Mouse (Mus musculus) heart, adult 2 months (tissue): ENCODE results near the gene Cntn4. TPM values are rescaled to one million over a fixed set of nuclear protein-coding genes. Genes with fewer than 3 reads are reported as not detected.

Experiments used
- DNase-seq, 2 experiments: peaks; one replicate each; pipeline ENCODE4 v3.0.0; 2021
- H3K27ac ChIP-seq: fragments of 200-600 bp; 2 replicates; pipeline ENCODE4 v1.8.1; 2022
- H3K27me3 ChIP-seq: fragments of 200-500 bp; 2 replicates; pipeline ENCODE4 v1.6.1; 2012; ENCODE audit warnings: mild to moderate bottlenecking, low read length, inconsistent platforms, mixed read lengths; ENCODE audit not compliant: control insufficient read depth, insufficient read depth
- H3K36me3 ChIP-seq: fragments of 200-500 bp; 2 replicates; pipeline ENCODE4 v1.6.1; 2012; ENCODE audit warnings: low read length, inconsistent platforms; ENCODE audit not compliant: control insufficient read depth, insufficient read depth
- H3K4me1 ChIP-seq: fragments of 200-500 bp; 2 replicates; pipeline ENCODE4 v1.6.1; 2011; ENCODE audit warnings: low read length; ENCODE audit not compliant: control insufficient read depth, insufficient read depth
- H3K4me3 ChIP-seq: fragments of 200-600 bp; 2 replicates; pipeline ENCODE4 v1.8.1; 2022
- H3K79me2 ChIP-seq: fragments of 200-500 bp; replicated peaks from 2 replicates; pipeline ENCODE4 v1.6.1; 2012; ENCODE audit warnings: mild to moderate bottlenecking, inconsistent platforms, low read length, moderate library complexity, mixed read lengths; ENCODE audit not compliant: control insufficient read depth, insufficient read depth
- H3K9ac ChIP-seq: fragments of 200-500 bp; 2 replicates; pipeline ENCODE4 v1.6.1; 2012; ENCODE audit warnings: low read depth, mild to moderate bottlenecking, control low read depth, inconsistent platforms, low read length, mixed read lengths
- CTCF ChIP-seq: fragments of 200-600 bp; IDR thresholded peaks from 2 replicates; pipeline ENCODE4 v1.8.1; 2022; ENCODE audit warnings: antibody characterized with exemption, mild to moderate bottlenecking, moderate library complexity
- EP300 ChIP-seq: fragments of 200-500 bp; IDR thresholded peaks from 2 replicates; pipeline ENCODE4 v1.6.1; 2011; ENCODE audit warnings: low read depth, low read length, control low read depth; ENCODE audit not compliant: insufficient read depth
- POLR2A ChIP-seq: fragments of 200-500 bp; IDR thresholded peaks from 2 replicates; pipeline ENCODE4 v1.6.1; 2011; ENCODE audit warnings: mild to moderate bottlenecking, low read depth, low read length, control low read depth; ENCODE audit not compliant: insufficient read depth
- WGBS: fragments of 180-500 bp; shearing (Covaris S2); methylation state at CpG from one replicate; pipeline ENCODE4 v1.1.7; 2018; 5-methylcytosine and 5-hydroxymethylcytosine counted together
- intact Hi-C: fragments of 180-260 bp; cut with DNase I; formaldehyde crosslinking; loops from one replicate; pipeline ENCODE4 v1.15.1; 2025
- long read RNA-seq: library from polyadenylated mRNA; stranded (forward); transcript quantifications from one replicate; pipeline ENCODE4 v2.0.0, GENCODE M21; 2021
- polyA plus RNA-seq: library from polyadenylated mRNA; depleted of rRNA; stranded (reverse); fragments of >200 nt; gene quantifications from 2 replicates; pipeline ENCODE4 v1.2.3, GENCODE M21; 2012; rRNA removed
- total RNA-seq, 2 experiments: library from RNA; stranded (reverse); gene quantifications; 2 replicates each; pipeline ENCODE4 v1.2.3; 2021

The Cntn4 gene
- total RNA-seq = not detected
- 0.04 TPM in 1 of 2 replicates, not detected in the other for polyA plus RNA-seq
- long read RNA-seq = 0 reads

- no peaks in the 10 kb centered on the region for H3K79me2 ChIP-seq
- 3% methylated on average over 40 of the region's 40 CpGs for WGBS
- no peak for TF ChIP-seq POLR2A
- TF ChIP-seq EP300 = no peak
- no peak for TF ChIP-seq CTCF
- no peak within 1 kb of the TSS for H3K4me3 ChIP-seq
- no peak within 1 kb of the TSS for H3K9ac ChIP-seq
- intact Hi-C loops = no loop called here
- H3K27ac ChIP-seq = no peak within 1 kb of the TSS
- H3K4me1 ChIP-seq = no peaks in the 10 kb centered on the region
- DNase-seq = no peak
- no peaks in the 10 kb centered on the region for H3K36me3 ChIP-seq
- H3K27me3 ChIP-seq = no peaks in the 10 kb centered on the region
Measured at GRCm38 (mm10) chr6:105677149-105678031, at the start of gene Cntn4. TSS of gene Cntn4 (plus strand) at chr6:105677660.

- 58% methylated on average over 4 of the region's 4 CpGs for WGBS
- no peak for DNase-seq
- Histone ChIP-seq H3K4me1 (no peaks in the 10 kb centered on the region), H3K27me3 (no peaks in the 10 kb centered on the region), H3K4me3 (no peak overlapping the region), H3K9ac (no peak overlapping the region), H3K27ac (no peak overlapping the region), H3K36me3 (no peaks in the 10 kb centered on the region), H3K79me2 (no peaks in the 10 kb centered on the region)
- intact Hi-C loops = no loop called here
- TF ChIP-seq POLR2A = no peak
- no peak for TF ChIP-seq EP300
- TF ChIP-seq CTCF = no peak
Measured at GRCm38 (mm10) chr6:105674276-105674675, 3.2 kb upstream of the Cntn4 start.

GRCm38 (mm10) chr6:105675099-105675498 lies 2.4 kb upstream of the Cntn4 start:
- Histone ChIP-seq H3K4me1 (no peaks in the 10 kb centered on the region), H3K4me3 (no peak overlapping the region), H3K9ac (no peak overlapping the region), H3K79me2 (no peaks in the 10 kb centered on the region), H3K27ac (no peak overlapping the region), H3K27me3 (no peaks in the 10 kb centered on the region), H3K36me3 (no peaks in the 10 kb centered on the region)
- 20% methylated on average over 3 of the region's 3 CpGs for WGBS
- intact Hi-C loops = no loop called here
- TF ChIP-seq CTCF = no peak
- no peak for TF ChIP-seq POLR2A
- no peak for TF ChIP-seq EP300
- DNase-seq = no peak

DNA sequence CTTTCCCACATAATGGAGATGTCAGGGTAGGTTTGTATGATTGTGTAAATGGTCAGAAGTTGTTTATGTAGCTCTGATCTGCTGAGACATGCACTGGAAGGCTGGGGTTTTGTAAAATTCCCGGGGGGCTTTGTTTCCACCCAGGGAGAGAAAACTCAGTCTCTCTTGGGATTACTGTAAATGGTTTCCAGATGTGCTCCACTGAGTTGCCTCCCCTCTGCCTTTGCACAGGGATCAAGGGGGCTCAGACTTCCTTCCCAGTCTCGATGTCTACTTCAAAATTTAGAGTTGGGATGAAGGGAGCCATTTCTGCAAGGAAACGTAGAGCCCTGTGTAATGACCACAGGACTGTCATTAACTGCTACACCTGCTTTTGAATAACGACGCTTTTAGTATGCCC lies 823 bp upstream of the Cntn4 start:
- Histone ChIP-seq H3K27ac (no peak overlapping the region), H3K4me3 (no peak overlapping the region), H3K27me3 (no peaks in the 10 kb centered on the region), H3K9ac (no peak overlapping the region), H3K36me3 (no peaks in the 10 kb centered on the region), H3K79me2 (no peaks in the 10 kb centered on the region), H3K4me1 (no peaks in the 10 kb centered on the region)
- TF ChIP-seq EP300 = no peak
- no peak for TF ChIP-seq POLR2A
- no peak for TF ChIP-seq CTCF
- 32% methylated on average over 5 of the region's 5 CpGs for WGBS
- no peak for DNase-seq
- intact Hi-C loops = no loop called here

GRCm38 (mm10) chr6:105678778-105679177 lies 1.3 kb downstream of the Cntn4 start:
- Histone ChIP-seq H3K4me3 (no peak overlapping the region), H3K9ac (no peak overlapping the region), H3K79me2 (no peaks in the 10 kb centered on the region), H3K27me3 (no peaks in the 10 kb centered on the region), H3K36me3 (no peaks in the 10 kb centered on the region), H3K27ac (no peak overlapping the region), H3K4me1 (no peaks in the 10 kb centered on the region)
- DNase-seq = no peak
- WGBS = 17% methylated on average over 5 of the region's 5 CpGs
- intact Hi-C loops = no loop called here
- TF ChIP-seq CTCF = no peak
- no peak for TF ChIP-seq EP300
- no peak for TF ChIP-seq POLR2A

DNA sequence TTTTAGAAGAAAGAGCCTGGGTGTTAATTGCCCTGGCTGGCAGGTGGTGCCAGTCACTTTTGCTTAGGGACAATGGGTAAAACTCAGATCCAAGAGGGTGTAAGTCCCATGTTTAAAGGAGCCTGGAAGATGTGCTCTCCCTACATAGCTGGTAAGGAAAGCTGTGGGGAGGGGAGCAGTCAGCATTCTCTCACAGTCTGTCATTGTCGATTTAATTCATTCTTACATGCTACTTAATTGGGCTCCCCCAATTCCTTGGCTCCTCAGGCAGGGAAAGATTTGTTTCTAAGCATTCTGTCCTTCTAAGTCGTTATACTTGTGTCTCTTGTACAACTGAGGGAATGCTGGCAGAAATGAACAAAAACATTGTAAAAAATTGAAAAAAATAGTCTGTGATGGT lies 4.0 kb downstream of the Cntn4 start:
- Histone ChIP-seq H3K4me3 (no peak overlapping the region), H3K27me3 (no peaks in the 10 kb centered on the region), H3K27ac (no peak overlapping the region), H3K36me3 (no peaks in the 10 kb centered on the region), H3K4me1 (no peaks in the 10 kb centered on the region), H3K79me2 (no peaks in the 10 kb centered on the region), H3K9ac (no peak overlapping the region)
- DNase-seq = no peak
- intact Hi-C loops = no loop called here
- TF ChIP-seq EP300 (no peak), POLR2A (no peak), CTCF (no peak)
- WGBS = 47% methylated on average over 2 of the region's 2 CpGs
